Mouse (Mus musculus): ENCODE measurements around the gene Taf1c. TPM values are rescaled to one million over a fixed set of nuclear protein-coding genes. Genes with fewer than 3 reads are reported as not detected.

Gene Taf1c
- polyA plus RNA-seq, 1 experiment from 2014 or later, result 6.2 TPM

DNA sequence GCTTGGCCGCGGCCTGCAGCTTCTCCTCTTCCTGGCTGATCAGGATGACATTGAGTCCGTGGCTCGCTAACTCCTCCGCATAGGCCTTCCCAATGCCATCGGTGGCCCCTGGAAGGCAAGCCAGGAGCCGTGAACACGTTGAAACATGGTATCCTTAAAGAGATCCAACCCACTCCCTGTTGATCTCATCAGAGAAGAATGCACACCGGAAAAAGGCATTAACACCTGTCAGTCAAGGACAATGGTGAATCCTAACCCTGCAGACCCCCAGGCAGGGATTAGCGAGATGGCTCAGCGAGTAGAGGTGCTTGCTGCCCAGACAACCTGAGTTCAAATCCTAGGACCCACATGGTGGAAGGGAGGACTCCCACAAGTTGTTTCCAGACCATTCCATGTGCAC lies 38.7 kb downstream of the Taf1c start:
- no peak overlapping the region for H3K9ac ChIP-seq (ENCODE audit: low read length)
- H3K36me3 ChIP-seq (ENCODE audit: control insufficient read depth, insufficient read depth, low read length), result peaks cover 61% of the 10 kb centered on the region
- WGBS, result 63% methylated on average over 11 of the region's 11 CpGs
- no peak overlapping the region for H3K4me3 ChIP-seq (ENCODE audit: control insufficient read depth in 1 of 2, insufficient read depth in 1 of 2, low read depth in 1 of 2, low read length in 2 of 2)
- no peak overlapping the region for H3K4me2 ChIP-seq (ENCODE audit: low read length)
- no peaks in the 10 kb centered on the region for H3K9me3 ChIP-seq (ENCODE audit: control insufficient read depth, low read length)
- H3K27ac ChIP-seq (replicated peaks in 1 of 2; ENCODE audit: control insufficient read depth in 1 of 2, insufficient read depth in 1 of 2, low read depth in 2 of 2, low read length in 2 of 2), result no peak overlapping the region
- H3K4me1 ChIP-seq (ENCODE audit: control insufficient read depth in 2 of 2, insufficient read depth in 2 of 2, low read length in 2 of 2), result no peaks in the 10 kb centered on the region; a peak in 2 of 4 replicates
- H3K27me3 ChIP-seq (ENCODE audit: control insufficient read depth, insufficient read depth, low read length), result no peaks in the 10 kb centered on the region
- ATAC-seq (ENCODE audit: insufficient number of reproducible peaks, insufficient read depth, low FRiP score, low read depth), result no peak

DNA sequence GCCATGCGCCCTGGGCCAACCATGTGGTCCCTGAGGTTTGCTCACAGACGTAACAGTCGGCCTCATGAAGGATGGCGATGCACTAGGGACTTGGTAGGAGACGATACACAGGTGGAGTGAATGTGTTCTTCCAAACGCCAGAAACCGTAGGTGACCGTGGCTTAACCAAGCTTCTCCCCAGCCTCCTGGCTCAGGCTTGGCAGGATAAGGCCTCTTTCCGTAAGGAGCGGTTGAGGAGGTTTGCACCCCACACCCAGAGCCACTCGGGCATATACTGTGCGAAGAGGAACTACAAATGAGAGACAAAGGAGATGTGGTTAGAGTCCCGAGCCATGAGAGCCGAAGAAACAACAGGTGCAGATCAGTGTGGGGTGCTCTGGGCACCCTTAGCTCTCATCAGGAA lies 41.2 kb downstream of the Taf1c start:
- Histone ChIP-seq H3K4me1 (ENCODE audit: control insufficient read depth in 2 of 2, insufficient read depth in 2 of 2, low read length in 2 of 2) (peaks cover 0 to 3% of the 10 kb centered on the region in 2 experiments; a peak in 2 of 4 replicates), H3K27me3 (ENCODE audit: control insufficient read depth, insufficient read depth, low read length) (no peaks in the 10 kb centered on the region), H3K4me3 (ENCODE audit: control insufficient read depth in 1 of 2, insufficient read depth in 1 of 2, low read depth in 1 of 2, low read length in 2 of 2) (no peak overlapping the region), H3K4me2 (ENCODE audit: low read length) (no peak overlapping the region), H3K9ac (ENCODE audit: low read length) (no peak overlapping the region), H3K27ac (replicated peaks in 1 of 2; ENCODE audit: control insufficient read depth in 1 of 2, insufficient read depth in 1 of 2, low read depth in 2 of 2, low read length in 2 of 2) (no peak overlapping the region), H3K36me3 (ENCODE audit: control insufficient read depth, insufficient read depth, low read length) (peaks cover 68% of the 10 kb centered on the region), H3K9me3 (ENCODE audit: control insufficient read depth, low read length) (no peaks in the 10 kb centered on the region)
- WGBS, result 90% methylated on average over 14 of the region's 14 CpGs
- ATAC-seq (ENCODE audit: insufficient number of reproducible peaks, insufficient read depth, low FRiP score, low read depth), result no peak

DNA sequence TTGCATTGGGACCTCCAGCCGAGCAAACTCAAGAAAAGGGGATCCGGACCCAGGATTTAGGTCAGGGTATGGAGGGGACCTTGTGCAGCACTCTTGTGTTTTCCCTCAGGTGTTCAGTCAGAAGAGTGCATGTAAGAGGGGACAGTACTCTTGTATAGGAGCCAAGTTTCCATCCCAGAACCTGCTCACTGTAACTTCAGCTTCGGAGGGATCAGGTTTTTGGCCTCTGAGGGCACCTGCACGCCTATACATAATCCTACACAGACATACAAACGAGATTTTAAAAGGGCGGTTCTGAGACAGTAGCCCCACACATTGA lies 45.7 kb downstream of the Taf1c start:
- Histone ChIP-seq H3K9ac (ENCODE audit: low read length) (peak overlapping the region; percentile 65; the same call in 1 of the 2 replicates), H3K4me1 (ENCODE audit: control insufficient read depth in 2 of 2, insufficient read depth in 2 of 2, low read length in 2 of 2) (peaks cover 7 to 16% of the 10 kb centered on the region in 2 experiments), H3K27ac (replicated peaks in 1 of 2; ENCODE audit: control insufficient read depth in 1 of 2, insufficient read depth in 1 of 2, low read depth in 2 of 2, low read length in 2 of 2) (no peak overlapping the region), H3K27me3 (ENCODE audit: control insufficient read depth, insufficient read depth, low read length) (no peaks in the 10 kb centered on the region), H3K36me3 (ENCODE audit: control insufficient read depth, insufficient read depth, low read length) (peaks cover 34% of the 10 kb centered on the region), H3K4me3 (ENCODE audit: control insufficient read depth in 1 of 2, insufficient read depth in 1 of 2, low read depth in 1 of 2, low read length in 2 of 2) (no peak overlapping the region), H3K9me3 (ENCODE audit: control insufficient read depth, low read length) (no peaks in the 10 kb centered on the region), H3K4me2 (ENCODE audit: low read length) (peak overlapping the region; percentile 64; the same call in 1 of the 2 replicates)
- ATAC-seq (ENCODE audit: insufficient number of reproducible peaks, insufficient read depth, low FRiP score, low read depth), result no peak
- 86% methylated on average over 6 of the region's 6 CpGs for WGBS

DNA sequence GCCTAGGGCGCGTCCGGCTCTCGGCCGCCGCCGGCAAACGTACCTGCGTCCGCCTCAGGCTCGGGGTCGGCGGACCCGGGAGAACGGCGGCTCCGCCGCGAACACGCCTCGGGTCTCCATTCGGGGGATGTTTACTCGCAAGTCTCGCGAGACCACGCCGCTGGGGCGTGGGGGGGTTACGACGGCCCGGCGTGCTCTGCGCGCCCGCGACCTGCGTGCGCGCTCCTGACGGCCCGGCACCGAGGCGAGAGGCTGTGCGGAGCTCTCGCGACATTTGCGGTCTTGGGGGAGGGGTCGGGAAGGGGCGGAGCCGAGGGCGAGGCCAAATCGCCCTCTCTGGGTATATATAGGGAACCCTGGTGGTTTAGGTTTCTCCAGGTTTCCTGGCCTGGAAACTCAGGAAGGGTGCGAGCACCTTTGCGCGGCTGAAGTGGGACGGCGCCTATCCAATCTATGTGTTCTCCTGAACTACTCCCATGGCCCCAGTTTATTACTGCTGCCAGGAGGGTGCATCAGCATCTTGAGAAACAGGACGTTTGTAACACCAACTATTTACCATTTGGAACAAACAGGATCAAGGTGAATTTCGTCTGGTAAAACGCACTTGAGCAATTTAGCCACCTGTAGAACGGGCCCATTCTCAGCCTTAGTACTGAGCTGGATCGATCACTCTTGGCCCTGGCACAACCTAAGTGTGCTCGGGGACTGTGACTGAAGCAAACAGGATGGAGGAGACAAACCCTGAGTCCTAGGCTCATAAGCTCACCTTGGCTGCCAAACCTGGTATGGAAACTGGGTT lies 46.2 kb downstream of the Taf1c start, which contains the start of gene Mbtps1:
TSS of gene Mbtps1 (minus strand) at position 133 of the 799 bp plus-strand sequence.
- peak; percentile 98 for ATAC-seq (ENCODE audit: insufficient number of reproducible peaks, insufficient read depth, low FRiP score, low read depth)
- H3K4me3 ChIP-seq (ENCODE audit: control insufficient read depth in 1 of 2, insufficient read depth in 1 of 2, low read depth in 1 of 2, low read length in 2 of 2), result peak within 1 kb of the TSS; percentile 80 to 94
- peak within 1 kb of the TSS; percentile 92 for H3K9ac ChIP-seq (ENCODE audit: low read length)
- peak within 1 kb of the TSS; percentile 79 for H3K4me2 ChIP-seq (ENCODE audit: low read length)
- WGBS, result 6% methylated on average over 62 of the region's 63 CpGs
- H3K27ac ChIP-seq (replicated peaks in 1 of 2; ENCODE audit: control insufficient read depth in 1 of 2, insufficient read depth in 1 of 2, low read depth in 2 of 2, low read length in 2 of 2), result peak within 1 kb of the TSS; percentile 70 to 80
- peaks cover 29% of the 10 kb centered on the region for H3K36me3 ChIP-seq (ENCODE audit: control insufficient read depth, insufficient read depth, low read length)
- no peaks in the 10 kb centered on the region for H3K27me3 ChIP-seq (ENCODE audit: control insufficient read depth, insufficient read depth, low read length)
- H3K9me3 ChIP-seq (ENCODE audit: control insufficient read depth, low read length), result no peaks in the 10 kb centered on the region
- H3K4me1 ChIP-seq (ENCODE audit: control insufficient read depth in 2 of 2, insufficient read depth in 2 of 2, low read length in 2 of 2), result peaks cover 7 to 16% of the 10 kb centered on the region in 2 experiments

DNA sequence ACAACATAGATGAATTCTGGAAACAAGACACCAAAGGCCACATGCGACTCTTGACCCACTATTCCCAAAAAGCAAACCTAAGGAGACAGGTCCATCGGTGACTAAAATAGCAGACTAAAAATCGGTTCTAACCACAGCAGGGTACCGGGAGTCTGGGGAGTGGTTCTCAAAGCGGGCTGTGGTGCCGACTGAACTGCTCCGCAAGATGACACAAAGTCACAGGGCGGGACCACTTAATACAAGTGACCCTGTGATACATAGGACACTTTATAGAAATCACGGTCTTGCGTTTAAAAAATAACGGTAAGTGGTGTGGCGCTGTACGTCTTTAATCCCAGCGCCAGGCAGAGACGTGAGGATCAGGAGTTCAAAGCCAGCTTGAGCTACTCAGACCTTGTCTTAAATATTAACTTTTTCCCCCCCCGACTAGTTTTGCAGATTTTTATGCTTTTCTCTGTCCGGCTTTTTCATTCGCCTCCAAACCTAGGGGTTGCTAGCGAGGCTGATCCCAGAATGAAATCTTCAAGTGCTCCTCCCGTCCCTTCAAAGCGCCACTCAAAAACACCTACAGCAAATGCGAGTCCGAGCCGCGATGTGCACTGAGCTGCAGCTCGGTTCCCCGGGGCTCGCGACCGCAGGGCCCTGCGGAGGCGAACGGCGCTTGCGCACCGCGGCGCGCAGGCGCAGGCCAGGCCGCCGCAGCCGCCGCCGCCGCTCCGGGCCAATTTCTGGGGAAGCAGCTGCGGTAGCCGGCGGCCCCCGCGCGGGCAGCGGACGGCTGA lies 47.0 kb downstream of the Taf1c start:
- peak overlapping the region; percentile 92 for H3K9ac ChIP-seq (ENCODE audit: low read length)
- peak; percentile 85 for ATAC-seq (ENCODE audit: insufficient number of reproducible peaks, insufficient read depth, low FRiP score, low read depth)
- H3K4me1 ChIP-seq (ENCODE audit: control insufficient read depth in 2 of 2, insufficient read depth in 2 of 2, low read length in 2 of 2), result peaks cover 7 to 20% of the 10 kb centered on the region in 2 experiments
- H3K36me3 ChIP-seq (ENCODE audit: control insufficient read depth, insufficient read depth, low read length), result peaks cover 21% of the 10 kb centered on the region
- no peaks in the 10 kb centered on the region for H3K9me3 ChIP-seq (ENCODE audit: control insufficient read depth, low read length)
- H3K4me2 ChIP-seq (ENCODE audit: low read length), result peak overlapping the region; percentile 79
- no peaks in the 10 kb centered on the region for H3K27me3 ChIP-seq (ENCODE audit: control insufficient read depth, insufficient read depth, low read length)
- WGBS, result under 1% methylated on average over 53 of the region's 55 CpGs
- H3K4me3 ChIP-seq (ENCODE audit: control insufficient read depth in 1 of 2, insufficient read depth in 1 of 2, low read depth in 1 of 2, low read length in 2 of 2), result peak overlapping the region; percentile 80 to 94
- peak overlapping the region; percentile 70 to 80 for H3K27ac ChIP-seq (replicated peaks in 1 of 2; ENCODE audit: control insufficient read depth in 1 of 2, insufficient read depth in 1 of 2, low read depth in 2 of 2, low read length in 2 of 2)

DNA sequence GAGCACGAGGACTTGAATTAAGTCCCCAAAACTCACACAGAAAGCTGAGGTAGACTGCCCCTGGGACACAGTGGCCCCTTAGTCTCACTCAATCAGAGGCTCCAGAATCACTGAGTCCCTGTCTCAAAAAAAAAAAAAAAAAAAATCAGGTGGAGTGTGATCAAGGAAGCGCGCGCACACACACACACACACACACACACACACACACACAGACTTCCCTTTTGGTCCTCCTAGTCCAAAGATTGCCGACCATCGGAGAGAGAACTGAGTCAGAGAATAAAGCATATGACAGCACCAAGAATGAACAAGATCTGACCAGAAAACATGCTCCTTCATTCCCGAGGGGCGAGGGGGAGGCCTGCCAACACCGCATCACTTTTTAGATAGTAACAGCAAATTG lies 47.9 kb downstream of the Taf1c start:
- H3K9ac ChIP-seq (ENCODE audit: low read length), result peak overlapping the region; percentile 92
- H3K36me3 ChIP-seq (ENCODE audit: control insufficient read depth, insufficient read depth, low read length), result peaks cover 12% of the 10 kb centered on the region
- 71% methylated on average over 9 of the region's 9 CpGs for WGBS
- H3K9me3 ChIP-seq (ENCODE audit: control insufficient read depth, low read length), result no peaks in the 10 kb centered on the region
- H3K27ac ChIP-seq (replicated peaks in 1 of 2; ENCODE audit: control insufficient read depth in 1 of 2, insufficient read depth in 1 of 2, low read depth in 2 of 2, low read length in 2 of 2), result no peak overlapping the region
- ATAC-seq (ENCODE audit: insufficient number of reproducible peaks, insufficient read depth, low FRiP score, low read depth), result no peak
- peak overlapping the region; percentile 79 for H3K4me2 ChIP-seq (ENCODE audit: low read length)
- H3K27me3 ChIP-seq (ENCODE audit: control insufficient read depth, insufficient read depth, low read length), result no peaks in the 10 kb centered on the region
- peak overlapping the region; percentile 12 to 80; a peak in 2 of 4 replicates for H3K4me3 ChIP-seq (ENCODE audit: control insufficient read depth in 1 of 2, insufficient read depth in 1 of 2, low read depth in 1 of 2, low read length in 2 of 2)
- H3K4me1 ChIP-seq (ENCODE audit: control insufficient read depth in 2 of 2, insufficient read depth in 2 of 2, low read length in 2 of 2), result peaks cover 7 to 23% of the 10 kb centered on the region in 2 experiments

DNA sequence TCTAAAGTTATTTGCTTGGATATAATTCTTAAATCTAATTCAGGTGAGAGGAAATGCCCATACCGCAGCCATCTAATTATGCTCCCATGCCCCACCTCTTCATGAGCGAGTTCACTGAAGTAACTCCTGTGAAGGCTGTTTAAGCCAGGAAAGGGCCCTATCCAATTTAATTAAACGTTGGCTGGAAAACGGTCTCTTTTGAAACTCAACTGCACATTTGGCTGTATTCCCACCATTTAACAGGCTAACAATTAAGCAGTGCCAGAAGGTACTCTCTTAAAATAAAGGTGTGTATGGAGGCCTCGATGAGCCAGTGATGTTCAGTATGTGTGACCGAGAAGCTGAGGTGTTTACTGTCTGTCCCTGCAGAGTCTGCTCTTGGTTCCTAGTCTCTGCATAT lies 49.2 kb downstream of the Taf1c start:
- no peak overlapping the region for H3K4me2 ChIP-seq (ENCODE audit: low read length)
- no peak overlapping the region; the same call in 1 of the 2 replicates for H3K9ac ChIP-seq (ENCODE audit: low read length)

More for the DNA sequence above, 49.2 kb downstream of the Taf1c start:
- ATAC-seq (ENCODE audit: insufficient number of reproducible peaks, insufficient read depth, low FRiP score, low read depth), result no peak
- Histone ChIP-seq H3K27ac (replicated peaks in 1 of 2; ENCODE audit: control insufficient read depth in 1 of 2, insufficient read depth in 1 of 2, low read depth in 2 of 2, low read length in 2 of 2) (no peak overlapping the region), H3K9me3 (ENCODE audit: control insufficient read depth, low read length) (no peaks in the 10 kb centered on the region), H3K4me1 (ENCODE audit: control insufficient read depth in 2 of 2, insufficient read depth in 2 of 2, low read length in 2 of 2) (peaks cover 9 to 23% of the 10 kb centered on the region in 2 experiments), H3K4me3 (ENCODE audit: control insufficient read depth in 1 of 2, insufficient read depth in 1 of 2, low read depth in 1 of 2, low read length in 2 of 2) (no peak overlapping the region), H3K36me3 (ENCODE audit: control insufficient read depth, insufficient read depth, low read length) (0 out of 2 replicates have a peak, but pooled peaks cover 6% of the 10 kb centered on the region), H3K27me3 (ENCODE audit: control insufficient read depth, insufficient read depth, low read length) (no peaks in the 10 kb centered on the region)
- WGBS, result 86% methylated on average over 6 of the region's 6 CpGs
